Mouse (Mus musculus) adrenal gland, postnatal 10 days (tissue): ENCODE measurements around the gene Icam2. TPM values are rescaled to one million over a fixed set of nuclear protein-coding genes. Genes with fewer than 3 reads are reported as not detected.

Experiments
- DNase-seq: peaks from one replicate; pipeline ENCODE4 v3.0.0; 2021; ENCODE audit warnings: mixed read lengths
- total RNA-seq, 2 experiments: library from RNA; stranded (reverse); gene quantifications; 2 replicates each; pipeline ENCODE4 v1.2.3; 2021

Gene Icam2
- total RNA-seq, 2 experiments from 2014 or later: 28.0 to 31.9 TPM

GRCm38 (mm10) chr11:106391546-106392188, 3.8 kb upstream of the Icam2 start:
- peak; percentile 78 for DNase-seq

GRCm38 (mm10) chr11:106390757-106391156, 2.9 kb upstream of the Icam2 start:
- DNase-seq: no peak

- DNase-seq: no peak
Measured at GRCm38 (mm10) chr11:106389611-106390010, 1.7 kb upstream of the Icam2 start.

- no peak for DNase-seq
Measured at GRCm38 (mm10) chr11:106387020-106387419, 855 bp downstream of the Icam2 start.

GRCm38 (mm10) chr11:106386409-106386808, 1.5 kb downstream of the Icam2 start:
- DNase-seq: no peak

GRCm38 (mm10) chr11:106383051-106383790, 4.7 kb downstream of the Icam2 start:
- DNase-seq: no peak

GRCm38 (mm10) chr11:106382424-106382823, 5.5 kb downstream of the Icam2 start:
- DNase-seq: peak; percentile 37

- peak; percentile 69 for DNase-seq
Measured at GRCm38 (mm10) chr11:106381883-106382282, 6.0 kb downstream of the Icam2 start.

GRCm38 (mm10) chr11:106381011-106381410, 6.9 kb downstream of the Icam2 start:
- no peak for DNase-seq

- no peak for DNase-seq
Measured at GRCm38 (mm10) chr11:106374979-106375378, 12.9 kb downstream of the Icam2 start.

GRCm38 (mm10) chr11:106374559-106374958, 13.3 kb downstream of the Icam2 start:
- no peak for DNase-seq

- DNase-seq: no peak
Measured at GRCm38 (mm10) chr11:106373998-106374397, 13.9 kb downstream of the Icam2 start.

- peak; percentile 93 for DNase-seq
Measured at GRCm38 (mm10) chr11:106366316-106366715, 21.6 kb downstream of the Icam2 start.

- no peak for DNase-seq
Measured at GRCm38 (mm10) chr11:106365366-106365765, 22.5 kb downstream of the Icam2 start, which contains the start of gene Prr29. Gene Prr29 (plus strand): TSS chr11:106365472.

GRCm38 (mm10) chr11:106364712-106365111, 23.2 kb downstream of the Icam2 start:
- DNase-seq: peak; percentile 49

GRCm38 (mm10) chr11:106359350-106359749, 28.5 kb downstream of the Icam2 start:
- no peak for DNase-seq

- peak; percentile 53 for DNase-seq
Measured at GRCm38 (mm10) chr11:106355382-106356128, 32.3 kb downstream of the Icam2 start.

- no peak for DNase-seq
Measured at GRCm38 (mm10) chr11:106354181-106354580, 33.7 kb downstream of the Icam2 start.

GRCm38 (mm10) chr11:106353188-106353587, 34.7 kb downstream of the Icam2 start, which contains the start of gene Scn4a:
Gene Scn4a (minus strand): TSS chr11:106353288.
- no peak for DNase-seq

- no peak for DNase-seq
Measured at GRCm38 (mm10) chr11:106351941-106352340, 35.9 kb downstream of the Icam2 start.

- DNase-seq: no peak
Measured at GRCm38 (mm10) chr11:106351253-106351652, 36.6 kb downstream of the Icam2 start.

GRCm38 (mm10) chr11:106350853-106351252, 37.0 kb downstream of the Icam2 start:
- DNase-seq: peak; percentile 46

- no peak for DNase-seq
Measured at GRCm38 (mm10) chr11:106349772-106350171, 38.1 kb downstream of the Icam2 start.
